Mouse (Mus musculus) limb, embryonic 10.5 days (tissue): ENCODE results near the gene Ccdc148. TPM values are rescaled to one million over a fixed set of nuclear protein-coding genes. Genes with fewer than 3 reads are reported as not detected.
A peak's percentile ranks its signal among the peaks of the same experiment; 100 is the strongest.

Experiments used
- DNase-seq: peaks from one replicate; pipeline ENCODE4 v3.0.0-alpha.2; 2017; ENCODE audit warnings: low spot score
- H3K27ac ChIP-seq: fragments of 300-500 bp; sonication (generic); 2 replicates; pipeline ENCODE4 v1.5.1; 2016; ENCODE audit warnings: mild to moderate bottlenecking
- H3K27me3 ChIP-seq: fragments of 300-500 bp; sonication (generic); 2 replicates; pipeline ENCODE4 v1.6.1; 2016; ENCODE audit warnings: low read depth, mild to moderate bottlenecking; ENCODE audit not compliant: poor library complexity, severe bottlenecking
- H3K36me3 ChIP-seq: fragments of 300-500 bp; sonication (generic); 2 replicates; pipeline ENCODE4 v1.6.1; 2016; ENCODE audit warnings: mild to moderate bottlenecking, moderate library complexity
- H3K4me1 ChIP-seq: fragments of 300-500 bp; sonication (generic); 2 replicates; pipeline ENCODE4 v1.6.1; 2016
- H3K4me3 ChIP-seq: fragments of 300-500 bp; sonication (generic); 2 replicates; pipeline ENCODE4 v1.5.1; 2016; ENCODE audit warnings: mild to moderate bottlenecking, moderate library complexity
- H3K9me3 ChIP-seq: fragments of 300-500 bp; sonication (generic); replicated peaks from 2 replicates; pipeline ENCODE4 v1.6.1; 2016; ENCODE audit warnings: mild to moderate bottlenecking
- WGBS: fragments of 180-500 bp; shearing (Covaris S2); methylation state at CpG from one replicate; pipeline ENCODE4 v1.1.7; 2016; 5-methylcytosine and 5-hydroxymethylcytosine counted together
- polyA plus RNA-seq: library from polyadenylated mRNA; unstranded; fragments of >200 nt; fragmentation: Nextera tagmentation; extraction: Ambion mirVana; gene quantifications from 2 replicates; pipeline ENCODE4 v1.2.1, GENCODE M21; 2016

The Ccdc148 gene
- polyA plus RNA-seq, 1 experiment from 2014 or later, result 0.70 TPM

GRCm38 (mm10) chr2:59171533-59171932 is 11.1 kb upstream of the Ccdc148 start:
- 85% methylated on average over 5 of the region's 5 CpGs for whole genome bisulfite sequencing
- H3K4me3 ChIP-seq, result no peak overlapping the region
- no peaks in the 10 kb centered on the region for H3K9me3 ChIP-seq
- no peaks in the 10 kb centered on the region for H3K27me3 ChIP-seq
- no peaks in the 10 kb centered on the region for H3K36me3 ChIP-seq
- peaks cover 6% of the 10 kb centered on the region; the same call in 1 of the 2 replicates for H3K4me1 ChIP-seq
- H3K27ac ChIP-seq, result no peak overlapping the region
- DNase-seq, result no peak

- no peak overlapping the region for H3K4me3 ChIP-seq
- no peak for DNase-seq
- 95% methylated on average over 5 of the region's 5 CpGs for WGBS
- H3K27ac ChIP-seq, result no peak overlapping the region
- peaks cover 6% of the 10 kb centered on the region; the same call in 1 of the 2 replicates for H3K4me1 ChIP-seq
- H3K27me3 ChIP-seq, result no peaks in the 10 kb centered on the region
- H3K9me3 ChIP-seq, result no peaks in the 10 kb centered on the region
- no peaks in the 10 kb centered on the region for H3K36me3 ChIP-seq
These were observed 10.1 kb upstream of the Ccdc148 start for GRCm38 (mm10) chr2:59170593-59170992.

- no peak overlapping the region for H3K27ac ChIP-seq
- H3K4me3 ChIP-seq, result no peak overlapping the region
- 77% methylated on average over 3 of the region's 3 CpGs for WGBS
- peaks cover 6% of the 10 kb centered on the region; the same call in 1 of the 2 replicates for H3K4me1 ChIP-seq
- no peaks in the 10 kb centered on the region for H3K9me3 ChIP-seq
- DNase-seq, result no peak
- H3K27me3 ChIP-seq, result no peaks in the 10 kb centered on the region
- H3K36me3 ChIP-seq, result no peaks in the 10 kb centered on the region
These were observed 9.7 kb upstream of the Ccdc148 start for GRCm38 (mm10) chr2:59170208-59170589.

- no peak overlapping the region for H3K4me3 ChIP-seq
- no peak for DNase-seq
- H3K27ac ChIP-seq, result no peak overlapping the region
- no peaks in the 10 kb centered on the region for H3K9me3 ChIP-seq
- 69% methylated on average over 9 of the region's 9 CpGs for WGBS
- no peaks in the 10 kb centered on the region for H3K27me3 ChIP-seq
- peaks cover 6% of the 10 kb centered on the region; the same call in 1 of the 2 replicates for H3K4me1 ChIP-seq
- H3K36me3 ChIP-seq, result no peaks in the 10 kb centered on the region
These were observed 9.2 kb upstream of the Ccdc148 start for GRCm38 (mm10) chr2:59169572-59170207.

- H3K27ac ChIP-seq, result no peak overlapping the region
- no peaks in the 10 kb centered on the region for H3K9me3 ChIP-seq
- no peaks in the 10 kb centered on the region for H3K36me3 ChIP-seq
- no peaks in the 10 kb centered on the region for H3K27me3 ChIP-seq
- WGBS, result 78% methylated on average over 4 of the region's 4 CpGs
- H3K4me3 ChIP-seq, result no peak overlapping the region
- peaks cover 9% of the 10 kb centered on the region for H3K4me1 ChIP-seq
- no peak for DNase-seq
These were observed 7.3 kb upstream of the Ccdc148 start for GRCm38 (mm10) chr2:59167830-59168229.

- no peaks in the 10 kb centered on the region for H3K36me3 ChIP-seq
- no peak overlapping the region for H3K4me3 ChIP-seq
- H3K27ac ChIP-seq, result no peak overlapping the region
- 84% methylated on average over 4 of the region's 4 CpGs for WGBS
- H3K9me3 ChIP-seq, result no peaks in the 10 kb centered on the region
- no peaks in the 10 kb centered on the region for H3K27me3 ChIP-seq
- DNase-seq, result no peak
- H3K4me1 ChIP-seq, result peaks cover 16% of the 10 kb centered on the region
These were observed 6.5 kb upstream of the Ccdc148 start for GRCm38 (mm10) chr2:59166976-59167375.

- 52% methylated on average over 8 of the region's 8 CpGs for WGBS
- H3K9me3 ChIP-seq, result no peaks in the 10 kb centered on the region
- no peaks in the 10 kb centered on the region for H3K27me3 ChIP-seq
- no peaks in the 10 kb centered on the region for H3K36me3 ChIP-seq
- H3K4me3 ChIP-seq, result peak overlapping the region; percentile 94
- H3K4me1 ChIP-seq, result peaks cover 27% of the 10 kb centered on the region
- no peak for DNase-seq
- no peak overlapping the region for H3K27ac ChIP-seq
These were observed 1.8 kb upstream of the Ccdc148 start for GRCm38 (mm10) chr2:59162285-59162600.

- Histone ChIP-seq H3K36me3 (no peaks in the 10 kb centered on the region), H3K4me3 (peak overlapping the region; percentile 94), H3K4me1 (peaks cover 27% of the 10 kb centered on the region), H3K27me3 (no peaks in the 10 kb centered on the region), H3K9me3 (no peaks in the 10 kb centered on the region), H3K27ac (peak overlapping the region; percentile 93)
- WGBS, result under 1% methylated on average over 74 of the region's 74 CpGs
- DNase-seq, result no peak
These were observed 1.2 kb upstream of the Ccdc148 start for GRCm38 (mm10) chr2:59161441-59162284.

GRCm38 (mm10) chr2:59161021-59161440 is 548 bp upstream of the Ccdc148 start:
- DNase-seq, result peak; percentile 79
- peak overlapping the region; percentile 94 for H3K4me3 ChIP-seq
- peaks cover 27% of the 10 kb centered on the region for H3K4me1 ChIP-seq
- no peaks in the 10 kb centered on the region for H3K27me3 ChIP-seq
- WGBS, result under 1% methylated on average over 33 of the region's 58 CpGs
- peak overlapping the region; percentile 93 for H3K27ac ChIP-seq
- H3K36me3 ChIP-seq, result no peaks in the 10 kb centered on the region
- H3K9me3 ChIP-seq, result no peaks in the 10 kb centered on the region

GRCm38 (mm10) chr2:59159961-59160604 is 400 bp downstream of the Ccdc148 start:
- peaks cover 27% of the 10 kb centered on the region for H3K4me1 ChIP-seq
- H3K36me3 ChIP-seq, result no peaks in the 10 kb centered on the region
- DNase-seq, result no peak
- H3K27me3 ChIP-seq, result no peaks in the 10 kb centered on the region
- H3K27ac ChIP-seq, result peak overlapping the region; percentile 93
- no peaks in the 10 kb centered on the region for H3K9me3 ChIP-seq
- peak overlapping the region; percentile 94 for H3K4me3 ChIP-seq
- under 1% methylated on average over 16 of the region's 16 CpGs for WGBS

GRCm38 (mm10) chr2:59158117-59158516 is 2.4 kb downstream of the Ccdc148 start:
- H3K36me3 ChIP-seq, result no peaks in the 10 kb centered on the region
- no peak for DNase-seq
- H3K4me3 ChIP-seq, result no peak overlapping the region
- peaks cover 27% of the 10 kb centered on the region for H3K4me1 ChIP-seq
- H3K27me3 ChIP-seq, result no peaks in the 10 kb centered on the region
- no peaks in the 10 kb centered on the region for H3K9me3 ChIP-seq
- 60% methylated on average over 2 of the region's 2 CpGs for WGBS
- H3K27ac ChIP-seq, result no peak overlapping the region

- H3K9me3 ChIP-seq, result no peaks in the 10 kb centered on the region
- H3K27me3 ChIP-seq, result no peaks in the 10 kb centered on the region
- no peaks in the 10 kb centered on the region for H3K36me3 ChIP-seq
- H3K4me3 ChIP-seq, result no peak overlapping the region
- H3K27ac ChIP-seq, result no peak overlapping the region
- peaks cover 6% of the 10 kb centered on the region for H3K4me1 ChIP-seq
- no peak for DNase-seq
These were observed 5.1 kb downstream of the Ccdc148 start for GRCm38 (mm10) chr2:59155428-59155827.

- no peak for DNase-seq
- Histone ChIP-seq H3K36me3 (no peaks in the 10 kb centered on the region), H3K4me3 (no peak overlapping the region), H3K4me1 (no peaks in the 10 kb centered on the region), H3K27ac (no peak overlapping the region), H3K9me3 (no peaks in the 10 kb centered on the region), H3K27me3 (no peaks in the 10 kb centered on the region)
- WGBS, result 94% methylated on average over 8 of the region's 8 CpGs
These were observed 29.4 kb downstream of the Ccdc148 start for GRCm38 (mm10) chr2:59131044-59131443.
